Mouse (Mus musculus): ENCODE results near the gene Fndc3b. TPM values are rescaled to one million over a fixed set of nuclear protein-coding genes. Genes with fewer than 3 reads are reported as not detected.

The Fndc3b gene
- polyA plus RNA-seq, 1 experiment from 2014 or later: 10.9 TPM

DNA sequence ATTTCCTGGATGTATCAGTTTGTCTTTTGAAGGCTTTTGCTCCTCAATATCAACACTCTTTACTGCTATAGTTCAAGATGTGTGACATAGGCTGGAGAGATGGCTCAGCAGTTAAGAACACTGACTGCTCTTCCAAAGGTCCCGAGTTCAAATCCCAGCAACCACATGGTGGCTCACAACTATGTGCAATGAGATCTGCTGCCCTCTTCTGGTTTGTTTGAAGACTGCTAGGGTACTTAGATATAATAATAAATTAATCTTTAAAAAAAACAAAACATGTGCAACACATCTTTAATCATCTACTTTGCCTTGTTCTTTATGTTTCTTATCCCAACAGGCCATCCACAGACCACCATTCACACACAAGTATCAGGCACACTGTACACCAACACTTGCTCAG is 160.7 kb downstream of the Fndc3b start:
- no peak for ATAC-seq (ENCODE audit: low FRiP score)
- no peak overlapping the region for H3K9ac ChIP-seq
- 97% methylated on average over 1 of the region's 1 CpGs for WGBS

GRCm38 (mm10) chr3:27545651-27546050 is 165.5 kb downstream of the Fndc3b start:
- Histone ChIP-seq H3K4me3 (no peak overlapping the region), H3K36me3 (no peaks in the 10 kb centered on the region), H3K4me2 (no peak overlapping the region), H3K9me3 (no peaks in the 10 kb centered on the region), H3K27me3 (no peaks in the 10 kb centered on the region), H3K9ac (no peak overlapping the region), H3K4me1 (replicated peaks) (0 out of 2 replicates have a peak, but pooled peaks cover 3% of the 10 kb centered on the region), H3K27ac (no peak overlapping the region)
- WGBS: 83% methylated on average over 3 of the region's 3 CpGs
- no peak for ATAC-seq (ENCODE audit: low FRiP score)

More for the DNA sequence above, 160.7 kb downstream of the Fndc3b start:
- no peaks in the 10 kb centered on the region for H3K9me3 ChIP-seq
- no peaks in the 10 kb centered on the region for H3K27me3 ChIP-seq
- no peak overlapping the region for H3K27ac ChIP-seq
- peaks cover under 1% of the 10 kb centered on the region; the same call in 1 of the 2 replicates for H3K36me3 ChIP-seq
- H3K4me3 ChIP-seq: no peak overlapping the region
- H3K4me1 ChIP-seq (replicated peaks): no peaks in the 10 kb centered on the region
- no peak overlapping the region for H3K4me2 ChIP-seq

- no peaks in the 10 kb centered on the region for H3K9me3 ChIP-seq
- H3K27me3 ChIP-seq: no peaks in the 10 kb centered on the region
- no peak for ATAC-seq (ENCODE audit: low FRiP score)
- 96% methylated on average over 11 of the region's 11 CpGs for WGBS
- no peak overlapping the region for H3K27ac ChIP-seq
- 0 out of 2 replicates have a peak, but pooled peaks cover 3% of the 10 kb centered on the region for H3K4me1 ChIP-seq (replicated peaks)
- H3K9ac ChIP-seq: no peak overlapping the region
- H3K36me3 ChIP-seq: no peaks in the 10 kb centered on the region
- H3K4me3 ChIP-seq: no peak overlapping the region
- no peak overlapping the region for H3K4me2 ChIP-seq
Measured at GRCm38 (mm10) chr3:27544061-27544460, 167.0 kb downstream of the Fndc3b start.

DNA sequence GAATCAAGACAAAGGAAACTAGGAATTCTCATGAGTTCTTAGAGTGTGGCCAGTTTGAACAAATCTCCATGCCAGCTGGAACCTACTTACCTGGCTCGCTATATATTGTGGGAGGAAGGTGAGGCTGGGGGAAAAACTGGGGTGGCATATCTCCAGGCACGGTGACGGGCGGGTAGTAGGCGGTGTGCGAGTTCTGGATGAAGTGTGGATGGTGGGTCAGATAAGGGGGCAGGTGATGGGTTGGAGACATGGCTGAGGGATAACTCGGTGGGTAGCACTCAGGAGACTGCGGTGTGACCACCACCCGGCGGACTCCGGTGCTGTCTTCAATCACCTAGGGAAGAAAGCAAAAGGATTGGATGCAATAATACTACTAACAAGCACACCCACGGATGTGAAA is 169.3 kb downstream of the Fndc3b start:
- 96% methylated on average over 12 of the region's 12 CpGs for WGBS
- Histone ChIP-seq H3K27me3 (no peaks in the 10 kb centered on the region), H3K4me2 (no peak overlapping the region), H3K9ac (no peak overlapping the region), H3K36me3 (peaks cover 4% of the 10 kb centered on the region; the same call in 1 of the 2 replicates), H3K4me3 (no peak overlapping the region), H3K9me3 (no peaks in the 10 kb centered on the region), H3K4me1 (replicated peaks) (0 out of 2 replicates have a peak, but pooled peaks cover 3% of the 10 kb centered on the region), H3K27ac (no peak overlapping the region)
- no peak for ATAC-seq (ENCODE audit: low FRiP score)

DNA sequence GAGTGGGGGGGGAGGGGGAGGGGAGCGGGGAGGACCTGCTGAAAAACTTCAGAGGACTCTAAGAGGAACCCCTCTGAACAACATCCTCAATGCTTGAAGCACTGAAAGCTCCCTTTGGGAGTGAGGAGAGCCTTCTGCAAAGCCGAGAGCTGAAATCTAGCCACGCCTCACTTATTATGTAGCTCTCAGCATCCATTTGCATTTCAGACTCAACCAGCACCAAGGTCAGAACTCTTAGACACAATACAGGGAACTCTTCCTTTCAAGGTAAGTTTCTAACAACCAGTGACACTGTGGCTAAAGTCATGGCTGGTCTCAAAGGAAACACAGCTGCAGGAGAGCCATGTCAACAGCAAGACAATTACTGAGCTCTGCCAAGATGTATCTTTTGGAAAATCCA is 169.9 kb downstream of the Fndc3b start:
- Histone ChIP-seq H3K4me2 (no peak overlapping the region), H3K9me3 (no peaks in the 10 kb centered on the region), H3K9ac (no peak overlapping the region), H3K27me3 (no peaks in the 10 kb centered on the region), H3K36me3 (peaks cover 4% of the 10 kb centered on the region; the same call in 1 of the 2 replicates), H3K4me3 (no peak overlapping the region), H3K27ac (no peak overlapping the region), H3K4me1 (replicated peaks) (0 out of 2 replicates have a peak, but pooled peaks cover 3% of the 10 kb centered on the region)
- 66% methylated on average over 3 of the region's 3 CpGs for WGBS
- ATAC-seq (ENCODE audit: low FRiP score): no peak

- H3K4me3 ChIP-seq: no peak overlapping the region
- H3K4me1 ChIP-seq (replicated peaks): no peaks in the 10 kb centered on the region
- H3K4me2 ChIP-seq: no peak overlapping the region
- H3K27me3 ChIP-seq: no peaks in the 10 kb centered on the region
- 81% methylated on average over 3 of the region's 3 CpGs for WGBS
- no peaks in the 10 kb centered on the region for H3K9me3 ChIP-seq
- H3K27ac ChIP-seq: no peak overlapping the region
- ATAC-seq (ENCODE audit: low FRiP score): no peak
- H3K36me3 ChIP-seq: peaks cover 8% of the 10 kb centered on the region; the same call in 1 of the 2 replicates
- no peak overlapping the region for H3K9ac ChIP-seq
Measured at GRCm38 (mm10) chr3:27534208-27534607, 176.9 kb downstream of the Fndc3b start.

- H3K4me2 ChIP-seq: no peak overlapping the region
- ATAC-seq (ENCODE audit: low FRiP score): no peak
Measured at GRCm38 (mm10) chr3:27533721-27534120, 177.4 kb downstream of the Fndc3b start.

GRCm38 (mm10) chr3:27531993-27532392 is 179.1 kb downstream of the Fndc3b start:
- ATAC-seq (ENCODE audit: low FRiP score): no peak
- no peaks in the 10 kb centered on the region for H3K9me3 ChIP-seq
- H3K36me3 ChIP-seq: 0 out of 2 replicates have a peak, but pooled peaks cover 4% of the 10 kb centered on the region
- H3K4me3 ChIP-seq: no peak overlapping the region
- H3K4me2 ChIP-seq: no peak overlapping the region
- H3K9ac ChIP-seq: no peak overlapping the region
- WGBS: 49% methylated on average over 4 of the region's 4 CpGs
- H3K27ac ChIP-seq: no peak overlapping the region
- no peaks in the 10 kb centered on the region for H3K27me3 ChIP-seq
- H3K4me1 ChIP-seq (replicated peaks): no peaks in the 10 kb centered on the region

More at GRCm38 (mm10) chr3:27533721-27534120, 177.4 kb downstream of the Fndc3b start:
- no peak overlapping the region for H3K9ac ChIP-seq
- H3K27ac ChIP-seq: no peak overlapping the region
- no peaks in the 10 kb centered on the region for H3K4me1 ChIP-seq (replicated peaks)
- H3K9me3 ChIP-seq: no peaks in the 10 kb centered on the region
- 89% methylated on average over 4 of the region's 4 CpGs for WGBS
- no peak overlapping the region for H3K4me3 ChIP-seq
- no peaks in the 10 kb centered on the region for H3K27me3 ChIP-seq
- peaks cover 8% of the 10 kb centered on the region; the same call in 1 of the 2 replicates for H3K36me3 ChIP-seq

DNA sequence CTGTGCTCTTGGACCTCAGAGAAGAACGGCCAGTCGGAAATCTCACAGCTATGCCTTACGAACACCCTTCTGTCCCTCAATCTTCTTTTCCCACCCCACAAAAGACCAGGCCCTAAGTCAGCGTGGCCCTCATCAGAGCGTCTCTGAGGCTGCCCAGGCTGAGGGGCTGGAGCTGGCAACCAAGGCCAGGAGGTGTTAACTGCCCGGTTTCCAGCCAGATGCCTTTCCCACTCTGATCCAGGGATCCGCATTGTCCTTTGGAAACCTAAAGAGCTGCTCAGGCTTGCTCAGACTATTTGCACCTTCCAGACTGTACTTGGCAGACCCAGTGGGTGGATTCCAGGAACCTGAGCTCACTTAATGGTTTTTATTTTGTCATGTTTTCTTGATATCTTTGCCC is 180.7 kb downstream of the Fndc3b start:
- H3K27ac ChIP-seq: no peak overlapping the region
- H3K9ac ChIP-seq: no peak overlapping the region
- H3K9me3 ChIP-seq: no peaks in the 10 kb centered on the region
- no peak overlapping the region for H3K4me3 ChIP-seq
- no peaks in the 10 kb centered on the region for H3K27me3 ChIP-seq
- ATAC-seq (ENCODE audit: low FRiP score): no peak
- no peak overlapping the region for H3K4me2 ChIP-seq
- no peaks in the 10 kb centered on the region for H3K4me1 ChIP-seq (replicated peaks)
- 68% methylated on average over 7 of the region's 7 CpGs for WGBS
- no peaks in the 10 kb centered on the region for H3K36me3 ChIP-seq

DNA sequence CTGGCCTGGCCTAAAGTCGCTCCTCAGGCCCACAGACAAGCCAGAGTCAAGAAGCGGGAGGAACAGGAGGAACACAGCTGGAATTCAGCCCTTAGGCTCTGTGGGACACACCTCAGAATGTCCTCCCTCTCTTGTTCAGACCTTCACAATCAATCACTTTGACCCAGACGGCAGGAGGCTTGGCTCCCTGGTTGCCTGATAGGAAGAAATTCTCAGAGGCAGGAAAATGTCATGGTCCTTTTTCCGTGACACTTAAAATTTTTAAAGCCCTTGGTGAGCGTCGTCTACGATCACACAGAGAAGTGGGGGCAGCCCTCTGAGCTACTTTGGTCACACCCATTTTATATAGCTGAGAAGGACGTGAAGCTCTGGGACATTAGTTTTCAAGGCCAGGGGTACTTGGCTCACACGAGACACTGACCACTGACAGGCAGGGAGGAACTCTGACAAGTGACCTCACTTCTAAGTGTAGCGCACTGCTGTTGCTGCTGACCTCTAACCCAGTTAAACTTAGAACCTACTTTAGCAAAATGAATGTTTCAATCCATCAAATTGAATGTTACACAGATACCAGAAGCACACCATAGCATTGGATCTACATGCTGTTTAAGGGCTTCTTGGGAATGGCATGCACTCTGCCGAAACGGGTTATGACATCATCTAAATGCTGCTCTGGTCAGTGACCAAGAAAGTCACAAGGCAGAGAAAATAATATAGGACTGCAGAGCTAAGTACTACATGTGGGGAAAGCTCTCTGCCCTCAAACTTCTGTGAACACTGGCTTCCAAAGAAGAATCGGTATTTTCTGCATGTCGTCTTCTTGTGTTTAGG is 181.7 kb downstream of the Fndc3b start:
- WGBS: 78% methylated on average over 14 of the region's 14 CpGs
- H3K4me1 ChIP-seq (replicated peaks): no peaks in the 10 kb centered on the region
- no peak overlapping the region for H3K9ac ChIP-seq
- no peaks in the 10 kb centered on the region for H3K27me3 ChIP-seq
- no peaks in the 10 kb centered on the region for H3K9me3 ChIP-seq
- H3K4me3 ChIP-seq: no peak overlapping the region
- no peaks in the 10 kb centered on the region for H3K36me3 ChIP-seq
- H3K4me2 ChIP-seq: no peak overlapping the region
- ATAC-seq (ENCODE audit: low FRiP score): no peak
- H3K27ac ChIP-seq: no peak overlapping the region

DNA sequence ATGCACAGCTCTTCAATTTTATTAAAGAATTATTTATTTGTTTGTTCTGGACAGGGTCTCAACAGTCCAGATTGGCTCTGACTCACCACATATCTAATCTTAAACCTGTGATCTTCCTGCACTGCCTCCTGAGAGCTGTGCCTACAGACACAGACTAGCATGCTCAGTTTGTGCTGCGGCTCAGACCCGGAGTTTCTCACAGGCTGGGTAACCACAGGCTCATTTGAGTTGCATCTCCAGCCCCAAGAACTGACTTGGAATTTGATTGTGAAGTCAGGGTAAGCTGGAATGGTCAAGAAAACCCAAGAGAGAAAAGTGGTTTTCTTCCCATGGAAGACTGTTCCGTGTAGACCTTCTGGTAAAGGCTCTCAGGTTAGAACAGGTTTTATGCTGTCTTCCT is 184.1 kb downstream of the Fndc3b start:
- H3K4me3 ChIP-seq: no peak overlapping the region
- ATAC-seq (ENCODE audit: low FRiP score): no peak
- no peak overlapping the region for H3K4me2 ChIP-seq
- H3K4me1 ChIP-seq (replicated peaks): 0 out of 2 replicates have a peak, but pooled peaks cover 3% of the 10 kb centered on the region
- WGBS: 88% methylated on average over 3 of the region's 3 CpGs
- no peaks in the 10 kb centered on the region for H3K36me3 ChIP-seq
- H3K27me3 ChIP-seq: no peaks in the 10 kb centered on the region
- H3K27ac ChIP-seq: no peak overlapping the region
- no peaks in the 10 kb centered on the region for H3K9me3 ChIP-seq
- no peak overlapping the region for H3K9ac ChIP-seq

DNA sequence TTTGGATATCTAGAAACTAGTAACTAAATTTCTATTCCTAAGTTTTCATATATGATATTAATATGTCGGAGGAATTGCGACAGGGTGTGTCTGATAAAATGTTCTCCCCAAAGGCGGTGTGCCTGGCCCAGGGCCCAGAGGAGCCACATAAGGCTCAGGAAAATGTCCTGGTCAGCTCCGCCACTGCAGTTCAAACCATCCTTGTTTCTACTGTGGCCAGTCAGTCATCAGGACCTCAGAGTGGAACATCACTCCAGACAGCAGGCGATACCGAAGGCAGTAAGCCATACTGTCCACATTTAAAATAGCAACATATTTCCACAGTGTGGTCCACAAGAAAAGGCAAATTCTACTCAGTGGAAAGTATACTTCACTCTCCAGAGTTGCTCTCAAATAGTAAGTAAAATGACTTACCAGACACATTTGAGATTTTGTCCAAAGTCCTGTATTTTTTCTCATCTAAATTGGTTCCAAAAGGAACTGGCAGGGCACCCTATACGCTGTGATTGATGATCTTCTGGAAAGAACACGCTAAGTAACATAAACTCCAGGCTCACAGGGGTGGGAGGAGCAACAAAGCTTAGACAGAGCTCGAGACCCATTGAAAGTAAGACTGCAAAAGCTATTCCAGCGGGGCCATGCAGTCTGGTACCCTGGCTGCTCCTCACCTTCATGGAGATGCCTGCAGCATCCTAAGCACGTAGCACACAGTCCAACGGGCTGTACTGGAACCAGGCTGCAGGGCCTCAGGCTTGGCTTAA is 187.8 kb downstream of the Fndc3b start:
- no peak for ATAC-seq (ENCODE audit: low FRiP score)
- 86% methylated on average over 12 of the region's 12 CpGs for WGBS
- Histone ChIP-seq H3K9ac (no peak overlapping the region), H3K27me3 (no peaks in the 10 kb centered on the region), H3K4me2 (no peak overlapping the region), H3K9me3 (no peaks in the 10 kb centered on the region), H3K27ac (no peak overlapping the region), H3K4me1 (replicated peaks) (0 out of 2 replicates have a peak, but pooled peaks cover 3% of the 10 kb centered on the region), H3K36me3 (no peaks in the 10 kb centered on the region), H3K4me3 (no peak overlapping the region)
